Mouse (Mus musculus) heart, embryonic 11.5 days (tissue): ENCODE results near the gene Lin7a. TPM values are rescaled to one million over a fixed set of nuclear protein-coding genes. Genes with fewer than 3 reads are reported as not detected.

Source experiments
- ATAC-seq: fragments of 200-750 bp; cut with Nextera tagmentation; replicated peaks from 2 replicates; pipeline ENCODE4 v1.8.0; 2017; ENCODE audit warnings: moderate library complexity; ENCODE audit not compliant: insufficient number of reproducible peaks, low FRiP score, low TSS enrichment
- H3K27ac ChIP-seq: fragments of 300-500 bp; sonication (generic); 2 replicates; pipeline ENCODE4 v1.5.1; 2014; ENCODE audit warnings: mild to moderate bottlenecking, low read depth, low read length
- H3K27me3 ChIP-seq: fragments of 300-500 bp; sonication (generic); 2 replicates; pipeline ENCODE4 v1.6.1; 2014; ENCODE audit warnings: mild to moderate bottlenecking, low read length, mixed read lengths; ENCODE audit not compliant: control insufficient read depth, insufficient read depth
- H3K36me3 ChIP-seq: fragments of 300-500 bp; sonication (generic); 2 replicates; pipeline ENCODE4 v1.6.1; 2014; ENCODE audit warnings: mild to moderate bottlenecking, low read length, moderate library complexity, mixed read lengths; ENCODE audit not compliant: control insufficient read depth, insufficient read depth
- H3K4me1 ChIP-seq: fragments of 300-500 bp; sonication (generic); 2 replicates; pipeline ENCODE4 v1.6.1; 2014; ENCODE audit warnings: low read length; ENCODE audit not compliant: control insufficient read depth, insufficient read depth
- H3K4me2 ChIP-seq: fragments of 300-500 bp; sonication (generic); 2 replicates; pipeline ENCODE4 v1.6.1; 2014; ENCODE audit warnings: mild to moderate bottlenecking, moderate library complexity
- H3K4me3 ChIP-seq: fragments of 300-500 bp; sonication (generic); 2 replicates; pipeline ENCODE4 v1.5.1; 2014; ENCODE audit warnings: low read depth, low read length
- H3K9ac ChIP-seq: fragments of 300-500 bp; sonication (generic); 2 replicates; pipeline ENCODE4 v1.6.1; 2014; ENCODE audit warnings: mild to moderate bottlenecking, low read depth, low read length, moderate library complexity
- H3K9me3 ChIP-seq: fragments of 300-500 bp; sonication (generic); replicated peaks from 2 replicates; pipeline ENCODE4 v1.6.1; 2016; ENCODE audit warnings: low read length; ENCODE audit not compliant: control insufficient read depth
- WGBS: fragments of 180-500 bp; shearing (Covaris S2); extraction: QIAGEN DNeasy Blood & Tissue Kit; methylation state at CpG from one replicate; pipeline ENCODE4 v1.1.7; 2014; ENCODE audit not compliant: insufficient replicate concordance; 5-methylcytosine and 5-hydroxymethylcytosine counted together
- polyA plus RNA-seq: library from polyadenylated mRNA; unstranded; fragments of >200 nt; fragmentation: Nextera tagmentation; extraction: Ambion mirVana; gene quantifications from 2 replicates; pipeline ENCODE4 v1.2.1, GENCODE M21; 2014

Gene Lin7a
- polyA plus RNA-seq, 1 experiment from 2014 or later: 2.6 TPM

DNA sequence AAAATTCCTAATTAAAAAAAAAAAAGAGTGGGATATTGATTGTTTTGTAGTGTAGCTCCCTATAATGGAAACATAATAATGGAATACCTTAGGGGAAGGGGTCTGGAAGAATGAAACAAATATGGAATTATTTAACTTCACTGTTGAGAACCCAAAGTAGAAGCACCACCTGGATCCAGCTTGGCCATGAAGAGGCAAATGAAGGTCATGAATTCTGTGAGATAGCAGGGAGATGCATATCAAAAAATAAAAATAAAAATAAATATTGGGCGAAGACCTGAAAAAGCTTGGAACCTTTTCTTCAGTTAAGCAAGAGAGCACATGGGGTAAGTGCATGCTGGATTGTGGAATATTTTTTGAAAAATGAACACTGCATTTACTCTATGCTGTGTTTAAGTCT, 43.6 kb upstream of the Lin7a start:
- Histone ChIP-seq H3K36me3 (no peaks in the 10 kb centered on the region), H3K27me3 (no peaks in the 10 kb centered on the region), H3K27ac (no peak overlapping the region), H3K9ac (no peak overlapping the region), H3K4me3 (no peak overlapping the region), H3K9me3 (no peaks in the 10 kb centered on the region), H3K4me1 (no peaks in the 10 kb centered on the region), H3K4me2 (no peak overlapping the region)
- ATAC-seq: no peak
- 68% methylated on average over 1 of the region's 1 CpGs for WGBS

DNA sequence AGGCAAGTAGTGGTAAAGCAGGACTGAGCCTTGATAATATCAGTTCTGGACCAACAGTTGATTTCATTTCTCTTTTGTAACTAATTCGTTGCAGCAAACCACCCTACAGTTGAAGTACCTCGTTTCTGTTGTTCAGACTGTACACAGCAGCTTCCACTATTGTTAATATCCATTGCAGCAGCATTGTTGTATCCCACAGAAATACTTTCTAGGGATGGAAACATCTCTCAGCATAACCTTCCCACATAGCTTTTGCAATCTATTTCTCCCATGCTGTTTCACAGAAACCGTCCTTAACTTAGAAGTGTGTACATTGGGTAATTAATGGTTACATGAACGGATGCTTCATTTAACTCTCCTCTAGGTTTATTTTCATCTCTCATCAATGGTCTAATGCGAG, 42.7 kb upstream of the Lin7a start:
- Histone ChIP-seq H3K9ac (no peak overlapping the region), H3K36me3 (no peaks in the 10 kb centered on the region), H3K27ac (no peak overlapping the region), H3K9me3 (no peaks in the 10 kb centered on the region), H3K4me3 (no peak overlapping the region), H3K4me1 (no peaks in the 10 kb centered on the region), H3K27me3 (no peaks in the 10 kb centered on the region), H3K4me2 (no peak overlapping the region)
- ATAC-seq: no peak
- WGBS: 79% methylated on average over 5 of the region's 5 CpGs

GRCm38 (mm10) chr10:107229416-107229815, 42.1 kb upstream of the Lin7a start:
- Histone ChIP-seq H3K36me3 (no peaks in the 10 kb centered on the region), H3K9me3 (no peaks in the 10 kb centered on the region), H3K4me3 (no peak overlapping the region), H3K27ac (no peak overlapping the region), H3K4me1 (no peaks in the 10 kb centered on the region), H3K4me2 (no peak overlapping the region), H3K27me3 (no peaks in the 10 kb centered on the region), H3K9ac (no peak overlapping the region)
- 66% methylated on average over 3 of the region's 3 CpGs for WGBS
- no peak for ATAC-seq

- H3K4me3 ChIP-seq: no peak overlapping the region
- H3K9ac ChIP-seq: no peak overlapping the region
- no peak overlapping the region for H3K27ac ChIP-seq
- H3K4me2 ChIP-seq: no peak overlapping the region
- no peaks in the 10 kb centered on the region for H3K27me3 ChIP-seq
- no peaks in the 10 kb centered on the region for H3K4me1 ChIP-seq
- WGBS: 76% methylated on average over 8 of the region's 8 CpGs
- no peaks in the 10 kb centered on the region for H3K9me3 ChIP-seq
- no peaks in the 10 kb centered on the region for H3K36me3 ChIP-seq
- ATAC-seq: no peak
These were observed 41.2 kb upstream of the Lin7a start for GRCm38 (mm10) chr10:107230081-107230850.

GRCm38 (mm10) chr10:107230851-107231130, 40.7 kb upstream of the Lin7a start:
- Histone ChIP-seq H3K27ac (no peak overlapping the region), H3K9ac (no peak overlapping the region), H3K4me2 (no peak overlapping the region), H3K36me3 (no peaks in the 10 kb centered on the region), H3K4me1 (no peaks in the 10 kb centered on the region), H3K9me3 (no peaks in the 10 kb centered on the region), H3K4me3 (no peak overlapping the region), H3K27me3 (no peaks in the 10 kb centered on the region)
- no peak for ATAC-seq
- WGBS: 95% methylated on average over 1 of the region's 1 CpGs

DNA sequence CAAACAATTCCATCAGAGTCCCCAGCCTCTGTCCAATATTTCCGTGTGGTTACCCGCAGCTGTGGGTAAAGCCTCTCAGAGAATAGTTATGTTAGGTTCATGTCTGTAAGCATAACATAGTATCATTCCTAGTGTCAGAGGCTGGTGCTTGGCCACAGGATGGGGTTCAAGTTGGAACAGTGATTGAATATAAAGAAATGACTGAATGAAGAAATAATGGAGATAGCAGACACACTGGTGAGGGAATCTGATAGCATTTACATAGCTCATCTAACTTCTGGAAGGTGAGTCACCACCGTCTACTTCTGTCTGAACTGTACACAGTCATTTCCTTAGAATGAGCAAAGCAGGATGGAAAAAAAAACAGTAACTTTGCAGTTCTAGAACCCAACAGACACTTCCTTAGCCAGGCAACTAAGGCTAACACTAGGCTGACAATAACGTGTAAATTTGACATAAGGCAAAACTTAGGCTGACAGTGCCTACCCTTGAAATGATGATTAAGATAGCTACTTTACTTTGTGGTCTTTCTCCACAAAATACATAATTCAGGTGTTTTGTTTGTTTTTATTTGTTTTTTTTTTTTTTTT, 40.0 kb upstream of the Lin7a start:
- Histone ChIP-seq H3K36me3 (no peaks in the 10 kb centered on the region), H3K9me3 (no peaks in the 10 kb centered on the region), H3K4me1 (no peaks in the 10 kb centered on the region), H3K4me2 (no peak overlapping the region), H3K4me3 (no peak overlapping the region), H3K9ac (no peak overlapping the region), H3K27ac (no peak overlapping the region), H3K27me3 (no peaks in the 10 kb centered on the region)
- WGBS: 70% methylated on average over 4 of the region's 4 CpGs
- ATAC-seq: no peak

DNA sequence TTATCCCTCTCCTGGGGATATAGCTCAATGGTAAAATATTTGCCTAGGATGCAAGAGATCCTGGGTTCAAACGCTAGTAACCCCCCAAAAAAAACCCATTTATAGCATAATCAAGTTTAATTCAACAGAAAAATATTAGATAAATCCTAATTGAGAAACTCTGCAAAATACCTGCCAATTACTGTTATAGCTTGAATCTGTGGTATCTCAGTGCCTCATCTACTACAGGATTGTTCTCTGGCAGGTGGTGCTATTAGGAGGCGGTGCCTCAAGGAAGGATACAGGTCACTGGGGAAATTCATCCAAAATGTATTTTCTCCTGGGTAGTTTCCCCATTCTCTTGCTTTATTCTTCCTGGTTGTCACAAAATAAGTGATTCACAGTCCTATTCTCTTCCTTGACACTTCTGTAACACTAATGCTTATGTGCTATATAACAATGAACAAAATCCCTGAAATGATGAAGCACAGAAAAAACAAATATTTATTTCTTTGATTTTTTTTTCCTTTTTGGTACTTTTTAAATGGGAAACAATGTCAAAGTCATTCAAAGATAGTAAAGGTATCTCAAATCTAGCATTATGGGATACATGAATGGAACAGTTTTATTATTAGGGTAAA, 38.9 kb upstream of the Lin7a start:
- H3K36me3 ChIP-seq: no peaks in the 10 kb centered on the region
- no peak overlapping the region for H3K4me3 ChIP-seq
- no peaks in the 10 kb centered on the region for H3K4me1 ChIP-seq
- ATAC-seq: no peak
- no peak overlapping the region for H3K4me2 ChIP-seq
- no peak overlapping the region for H3K27ac ChIP-seq
- no peaks in the 10 kb centered on the region for H3K9me3 ChIP-seq
- WGBS: 79% methylated on average over 2 of the region's 2 CpGs
- H3K9ac ChIP-seq: no peak overlapping the region
- H3K27me3 ChIP-seq: no peaks in the 10 kb centered on the region

- Histone ChIP-seq H3K9ac (no peak overlapping the region), H3K4me2 (no peak overlapping the region), H3K36me3 (no peaks in the 10 kb centered on the region), H3K27ac (no peak overlapping the region), H3K4me3 (no peak overlapping the region), H3K9me3 (no peaks in the 10 kb centered on the region), H3K27me3 (no peaks in the 10 kb centered on the region), H3K4me1 (no peaks in the 10 kb centered on the region)
- WGBS: 79% methylated on average over 2 of the region's 2 CpGs
- ATAC-seq: no peak
These were observed 38.3 kb upstream of the Lin7a start for GRCm38 (mm10) chr10:107233221-107233620.

GRCm38 (mm10) chr10:107233825-107234224, 37.7 kb upstream of the Lin7a start:
- no peak overlapping the region for H3K9ac ChIP-seq
- H3K4me2 ChIP-seq: no peak overlapping the region
- H3K27ac ChIP-seq: no peak overlapping the region
- no peaks in the 10 kb centered on the region for H3K27me3 ChIP-seq
- WGBS: 84% methylated on average over 4 of the region's 4 CpGs
- no peaks in the 10 kb centered on the region for H3K4me1 ChIP-seq
- H3K9me3 ChIP-seq: no peaks in the 10 kb centered on the region
- no peak for ATAC-seq
- H3K4me3 ChIP-seq: no peak overlapping the region
- no peaks in the 10 kb centered on the region for H3K36me3 ChIP-seq
